Mouse (Mus musculus) liver, embryonic 14.5 days (tissue): ENCODE data around the gene Ctse. TPM values are rescaled to one million over a fixed set of nuclear protein-coding genes. Genes with fewer than 3 reads are reported as not detected.

ENCODE experiments used
- ATAC-seq: fragments of 200-750 bp; cut with Nextera tagmentation; 2 replicates; pipeline ENCODE4 v1.8.0; 2017; ENCODE audit warnings: moderate number of reproducible peaks, mild to moderate bottlenecking, moderate library complexity; ENCODE audit not compliant: insufficient read depth
- DNase-seq, 3 experiments: peaks; one replicate each; pipeline ENCODE4 v3.0.0-alpha.2; 2012 to 2013; ENCODE audit warnings: low read depth in 3 of 3, low spot score in 3 of 3
- H3K27ac ChIP-seq: fragments of 300-500 bp; sonication (generic); 2 replicates; pipeline ENCODE4 v1.5.1; 2014; ENCODE audit warnings: moderate library complexity, mild to moderate bottlenecking, control low read depth, inconsistent platforms
- H3K27me3 ChIP-seq: fragments of 300-500 bp; sonication (generic); 2 replicates; pipeline ENCODE4 v1.6.1; 2014; ENCODE audit warnings: mild to moderate bottlenecking, low read length, moderate library complexity; ENCODE audit not compliant: control insufficient read depth, insufficient read depth
- H3K36me3 ChIP-seq: fragments of 300-500 bp; sonication (generic); replicated peaks from 2 replicates; pipeline ENCODE4 v1.6.1; 2014; ENCODE audit warnings: low read depth; ENCODE audit not compliant: control insufficient read depth, insufficient read depth
- H3K4me1 ChIP-seq, 2 experiments: fragments of 200-500 bp in 1 of 2; fragments of 300-500 bp in 1 of 2; sonication (generic) in 1 of 2; replicated peaks; 2 replicates each; pipeline ENCODE4 v1.6.1; 2012 to 2014; ENCODE audit warnings: antibody characterized with exemption in 1 of 2, inconsistent platforms in 1 of 2, low read length in 1 of 2; ENCODE audit not compliant: control insufficient read depth in 2 of 2, insufficient read depth in 2 of 2
- H3K4me2 ChIP-seq: fragments of 300-500 bp; sonication (generic); 2 replicates; pipeline ENCODE4 v1.6.1; 2014; ENCODE audit warnings: low read depth, mild to moderate bottlenecking, control low read depth, moderate library complexity
- H3K4me3 ChIP-seq, 2 experiments: fragments of 200-500 bp in 1 of 2; fragments of 300-500 bp in 1 of 2; sonication (generic) in 1 of 2; 2 replicates each; pipeline ENCODE4 v1.5.1; 2012 to 2014; ENCODE audit warnings: low read depth in 2 of 2, low read length in 2 of 2, mild to moderate bottlenecking in 2 of 2, control low read depth in 1 of 2, inconsistent platforms in 1 of 2, moderate library complexity in 1 of 2; ENCODE audit not compliant: insufficient read depth in 1 of 2
- H3K9ac ChIP-seq: fragments of 300-500 bp; sonication (generic); replicated peaks from 2 replicates; pipeline ENCODE4 v1.6.1; 2014; ENCODE audit warnings: mild to moderate bottlenecking, control low read depth, moderate library complexity
- H3K9me3 ChIP-seq: fragments of 300-500 bp; sonication (generic); 2 replicates; pipeline ENCODE4 v1.6.1; 2016; ENCODE audit warnings: low read length, mixed read lengths; ENCODE audit not compliant: control insufficient read depth
- CTCF ChIP-seq: IDR thresholded peaks from 2 replicates; pipeline ENCODE4 v1.5.1; 2016; ENCODE audit warnings: antibody characterized with exemption, low read depth, control low read depth
- EP300 ChIP-seq: IDR thresholded peaks from 2 replicates; pipeline ENCODE4 v1.6.1; 2016; ENCODE audit warnings: antibody characterized with exemption, low read depth
- WGBS: fragments of 180-500 bp; shearing (Covaris S2); extraction: QIAGEN DNeasy Blood & Tissue Kit; methylation state at CpG from one replicate; pipeline ENCODE4 v1.1.7; 2014; ENCODE audit not compliant: insufficient replicate concordance; 5-methylcytosine and 5-hydroxymethylcytosine counted together
- polyA plus RNA-seq, 2 experiments: library from polyadenylated mRNA; depleted of rRNA in 1 of 2; stranded (reverse) in 1 of 2; unstranded in 1 of 2; fragments of >200 nt; fragmentation: Nextera tagmentation in 1 of 2; extraction: Ambion mirVana in 1 of 2; gene quantifications; 2 replicates each; pipeline versions ENCODE4 v1.2.1 to v1.2.3; 2012 to 2014

Ctse gene
- polyA plus RNA-seq, 2 experiments: 8.9 to 19.5 TPM

DNA sequence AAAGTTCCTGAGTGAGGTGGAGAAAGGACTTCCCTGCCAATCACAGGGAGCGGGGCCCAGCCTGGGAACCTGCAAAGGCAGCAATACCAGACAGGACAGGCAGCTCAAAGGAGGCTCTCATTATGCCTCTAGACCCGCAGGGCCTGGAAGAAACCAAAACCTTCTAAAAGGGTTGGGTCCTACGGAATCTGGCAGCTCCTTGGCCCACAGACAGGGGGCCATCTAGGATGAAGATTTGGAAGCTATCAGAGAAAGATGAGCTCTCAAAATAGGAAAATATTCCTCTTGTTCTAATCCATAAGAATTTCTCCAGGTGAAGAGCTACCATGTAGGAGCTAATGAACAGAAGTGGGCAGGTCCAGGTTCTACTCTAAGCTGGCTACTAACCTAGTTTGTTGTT is 50.9 kb downstream of the Ctse start:
- TF ChIP-seq EP300: no peak
- DNase-seq: no peak
- Histone ChIP-seq H3K27me3 (no peaks in the 10 kb centered on the region), H3K36me3 (no peaks in the 10 kb centered on the region), H3K27ac (no peak overlapping the region), H3K4me3 (no peak overlapping the region), H3K9ac (no peak overlapping the region), H3K4me1 (no peaks in the 10 kb centered on the region; a peak in 1 of 4 replicates), H3K9me3 (no peaks in the 10 kb centered on the region), H3K4me2 (0 out of 2 replicates have a peak overlapping the region, but pooled peaks have one; percentile 3)
- ATAC-seq: no peak
- WGBS: 63% methylated on average over 3 of the region's 3 CpGs

DNA sequence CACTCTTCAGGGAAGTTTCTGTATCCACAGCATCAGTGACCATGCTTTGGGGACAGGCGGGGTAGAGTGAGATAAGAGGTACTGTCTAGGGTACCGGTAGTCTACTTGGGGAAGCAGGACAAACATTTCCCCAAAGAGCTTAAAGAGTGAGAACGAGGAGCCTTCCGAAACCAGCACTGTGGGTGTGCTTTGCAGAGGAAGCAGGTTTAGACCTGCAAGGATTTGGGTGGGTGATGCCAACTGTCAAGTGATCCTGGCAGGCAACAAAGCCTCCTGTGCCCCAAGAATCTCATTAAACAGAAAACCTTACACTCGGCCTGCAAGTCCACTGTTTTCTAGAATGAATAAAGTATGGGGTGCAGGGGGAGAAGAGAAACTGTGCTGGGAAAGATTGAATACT is 51.8 kb downstream of the Ctse start:
- H3K4me3 ChIP-seq: no peak overlapping the region

DNA sequence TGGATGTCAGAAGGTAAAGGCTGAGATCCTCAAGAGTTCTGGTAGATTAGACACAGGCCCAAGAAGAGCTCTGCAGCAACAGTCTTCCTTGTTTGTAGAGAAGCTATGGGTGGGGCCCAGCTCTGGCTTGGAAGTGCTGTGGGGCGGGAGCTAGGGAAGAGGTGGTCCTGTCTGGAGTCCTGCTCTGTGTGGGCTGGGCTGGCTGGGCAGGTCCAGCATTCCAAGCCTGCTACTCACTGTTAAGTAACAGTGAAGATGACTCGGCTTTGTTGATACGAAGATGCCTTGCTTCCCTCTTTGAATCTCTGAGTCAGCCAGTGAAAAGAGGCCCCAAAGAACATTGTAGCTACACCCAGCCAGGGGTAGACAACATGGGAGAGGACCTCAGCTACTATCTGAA is 52.3 kb downstream of the Ctse start:
- Histone ChIP-seq H3K9ac (no peak overlapping the region), H3K27ac (no peak overlapping the region)
- no peak for ATAC-seq

More for the DNA sequence above, 51.8 kb downstream of the Ctse start:
- ATAC-seq: no peak
- no peak for TF ChIP-seq CTCF
- no peak for TF ChIP-seq EP300
- Histone ChIP-seq H3K36me3 (no peaks in the 10 kb centered on the region), H3K27ac (no peak overlapping the region), H3K9me3 (no peaks in the 10 kb centered on the region), H3K4me2 (no peak overlapping the region), H3K27me3 (no peaks in the 10 kb centered on the region), H3K9ac (no peak overlapping the region), H3K4me1 (no peaks in the 10 kb centered on the region; a peak in 1 of 4 replicates)
- WGBS: 56% methylated on average over 5 of the region's 5 CpGs
- no peak for DNase-seq

DNA sequence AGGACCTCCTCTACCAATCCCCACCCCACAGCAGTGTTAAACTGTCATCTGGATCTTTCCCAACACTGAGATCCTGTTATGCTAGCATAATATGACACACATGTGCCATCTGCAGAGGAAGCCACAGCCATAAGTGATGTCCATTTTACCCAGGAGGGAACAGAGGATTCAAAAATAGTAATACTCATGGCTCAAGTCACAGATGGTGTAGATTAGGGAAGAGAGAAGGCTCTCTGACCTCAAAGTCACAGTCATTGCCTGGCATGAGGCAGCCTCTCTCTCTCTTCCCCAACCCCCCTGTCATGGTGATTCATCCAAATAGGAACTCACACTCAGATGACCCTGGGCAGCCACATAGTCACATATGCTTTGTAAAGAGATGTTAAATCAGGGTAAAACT is 53.2 kb downstream of the Ctse start:
- H3K4me1 ChIP-seq: no peaks in the 10 kb centered on the region; a peak in 1 of 4 replicates
- no peak overlapping the region for H3K4me3 ChIP-seq
- H3K4me2 ChIP-seq: no peak overlapping the region
- H3K9me3 ChIP-seq: no peaks in the 10 kb centered on the region
- TF ChIP-seq CTCF: no peak
- TF ChIP-seq EP300: no peak
- no peak overlapping the region for H3K27ac ChIP-seq
- no peak overlapping the region for H3K9ac ChIP-seq
- DNase-seq (no peak), ATAC-seq (no peak)
- H3K27me3 ChIP-seq: no peaks in the 10 kb centered on the region
- no peaks in the 10 kb centered on the region for H3K36me3 ChIP-seq

More for the DNA sequence above, 52.3 kb downstream of the Ctse start:
- no peak overlapping the region for H3K4me3 ChIP-seq
- no peaks in the 10 kb centered on the region for H3K9me3 ChIP-seq
- no peaks in the 10 kb centered on the region; a peak in 1 of 4 replicates for H3K4me1 ChIP-seq
- WGBS: 27% methylated on average over 3 of the region's 3 CpGs
- no peak overlapping the region for H3K4me2 ChIP-seq
- TF ChIP-seq EP300: no peak
- TF ChIP-seq CTCF: no peak
- H3K27me3 ChIP-seq: no peaks in the 10 kb centered on the region
- DNase-seq: no peak
- H3K36me3 ChIP-seq: no peaks in the 10 kb centered on the region

DNA sequence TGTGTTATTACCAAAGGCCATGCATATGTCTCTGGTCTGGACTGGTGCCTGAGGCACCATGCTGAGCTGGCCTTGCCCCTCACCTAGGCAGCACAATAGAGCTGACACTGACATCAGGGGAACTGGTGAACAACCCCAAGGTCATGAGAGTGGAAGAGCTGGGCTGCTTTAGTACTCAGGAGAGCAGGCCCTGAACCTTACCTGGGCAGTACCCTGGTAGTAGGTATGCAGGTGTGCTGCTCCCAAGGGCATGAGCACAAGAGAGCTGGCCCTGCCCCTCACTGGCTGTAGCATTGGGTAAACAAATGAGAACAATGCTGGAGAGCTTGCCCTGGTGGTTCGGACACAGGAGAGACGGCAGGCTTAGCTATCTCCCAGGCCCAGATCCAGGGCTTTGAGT is 57.2 kb downstream of the Ctse start:
- no peaks in the 10 kb centered on the region for H3K9me3 ChIP-seq
- DNase-seq (no peak), ATAC-seq (no peak)
- 55% methylated on average over 2 of the region's 2 CpGs for WGBS
- H3K27me3 ChIP-seq: no peaks in the 10 kb centered on the region
- H3K9ac ChIP-seq: no peak overlapping the region
- no peak for TF ChIP-seq CTCF
- TF ChIP-seq EP300: no peak
- no peak overlapping the region for H3K4me2 ChIP-seq
- H3K27ac ChIP-seq: no peak overlapping the region
- H3K4me3 ChIP-seq: no peak overlapping the region
- H3K36me3 ChIP-seq: no peaks in the 10 kb centered on the region
- no peaks in the 10 kb centered on the region; a peak in 1 of 4 replicates for H3K4me1 ChIP-seq

DNA sequence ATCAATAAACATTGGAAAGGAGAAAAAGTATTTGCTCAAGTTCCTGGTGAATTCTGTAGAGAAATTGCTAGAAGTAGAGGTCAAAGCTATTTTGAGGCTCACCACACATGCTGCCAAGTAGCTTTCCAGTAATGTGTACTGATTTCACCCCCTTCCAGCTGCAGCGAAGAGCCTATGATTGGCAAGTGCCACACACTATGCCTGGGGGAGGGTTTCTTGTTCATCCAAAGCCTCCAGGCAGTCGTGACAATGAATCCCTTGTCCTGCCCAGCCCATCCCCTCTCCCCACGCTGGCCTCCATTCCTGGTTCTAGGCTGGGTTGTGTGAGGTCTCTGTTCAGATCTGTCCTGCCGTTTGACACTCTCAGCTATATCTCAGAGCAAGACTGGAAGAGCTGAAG is 58.2 kb downstream of the Ctse start:
- H3K27me3 ChIP-seq: no peaks in the 10 kb centered on the region
- H3K9me3 ChIP-seq: no peaks in the 10 kb centered on the region
- H3K4me2 ChIP-seq: no peak overlapping the region
- 45% methylated on average over 4 of the region's 4 CpGs for WGBS
- ATAC-seq (no peak), DNase-seq (no peak)
- no peak for TF ChIP-seq CTCF
- no peak for TF ChIP-seq EP300
- H3K36me3 ChIP-seq: no peaks in the 10 kb centered on the region
- no peak overlapping the region for H3K27ac ChIP-seq
- H3K4me3 ChIP-seq: no peak overlapping the region
- no peak overlapping the region for H3K9ac ChIP-seq
- H3K4me1 ChIP-seq: no peaks in the 10 kb centered on the region
